Mouse (Mus musculus): ENCODE results near the gene Adcy1. TPM values are rescaled to one million over a fixed set of nuclear protein-coding genes. Genes with fewer than 3 reads are reported as not detected.
A peak's percentile ranks its signal among the peaks of the same experiment; 100 is the strongest.

The Adcy1 gene
- total and polyA plus RNA-seq, 3 experiments: 0.03 to 0.38 TPM; not detected in 1

DNA sequence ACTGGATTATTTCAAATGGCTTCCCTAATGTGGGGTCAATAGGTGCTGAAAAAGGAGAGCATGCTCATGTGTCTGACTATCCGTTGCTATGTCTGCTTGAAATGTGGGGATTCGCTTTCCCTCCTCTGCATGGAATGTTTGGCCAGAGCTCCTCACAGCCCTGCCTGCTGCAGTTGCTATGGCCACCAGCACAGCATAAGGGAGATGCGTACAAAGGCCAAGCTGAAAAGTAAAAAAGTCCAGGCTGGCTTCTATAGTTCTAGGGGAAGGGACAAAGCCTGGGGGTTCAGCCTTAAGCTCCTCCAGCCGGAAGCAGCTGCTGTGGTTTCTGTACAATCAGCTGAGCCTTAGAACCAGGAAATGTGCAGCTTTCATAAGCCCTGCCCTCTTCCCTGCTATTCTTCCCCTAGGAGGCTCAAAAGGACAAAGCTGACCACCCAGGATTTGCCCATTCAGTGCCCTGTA lies 97.4 kb downstream of the Adcy1 start:
- Histone ChIP-seq H3K9ac (ENCODE audit: insufficient read depth, low read depth) (no peak overlapping the region), H3K4me3 (replicated peaks in 1 of 3; ENCODE audit: low read depth in 2 of 3, low read length in 2 of 3, poor library complexity in 1 of 3) (no peak overlapping the region), H3K9me3 (replicated peaks; ENCODE audit: low read length) (no peaks in the 10 kb centered on the region), H3K27ac (ENCODE audit: insufficient read depth, low read depth) (no peak overlapping the region), H3K36me3 (replicated peaks in 1 of 2; ENCODE audit: control insufficient read depth in 1 of 2, insufficient read depth in 1 of 2, low read length in 1 of 2) (no peaks in the 10 kb centered on the region), H3K79me2 (replicated peaks; ENCODE audit: control insufficient read depth, extremely low read depth, insufficient read depth, poor library complexity, severe bottlenecking) (no peaks in the 10 kb centered on the region), H3K27me3 (replicated peaks) (peaks cover 63% of the 10 kb centered on the region), H3K4me1 (ENCODE audit: control insufficient read depth in 1 of 2, insufficient read depth in 2 of 2) (no peaks in the 10 kb centered on the region), H3K4me2 (ENCODE audit: insufficient read depth, low read depth, poor library complexity, severe bottlenecking) (no peak overlapping the region)
- in situ Hi-C loops (cut with MboI; ENCODE audit: low pct_ligation_motif_present, low pct_unique_long_range_greater_than_20kb, low sequenced_read_pairs): loop anchor here (25.0 kb wide), 1 partner anchor 498 kb away; the partner anchor contains the start of gene Ramp3
- TF ChIP-seq KAT2A (IDR thresholded peaks at IDR 0.05; ENCODE audit: insufficient replicate concordance, low read length) (no peak), MAX (IDR thresholded peaks at IDR 0.05; ENCODE audit: low read length) (no peak), EP300 (IDR thresholded peaks at IDR 0.05; ENCODE audit: low read length) (no peak), NRF1 (IDR thresholded peaks at IDR 0.05; ENCODE audit: low read depth, low read length) (no peak), CHD1 (IDR thresholded peaks at IDR 0.05; ENCODE audit: low read depth, low read length) (no peak), BHLHE40 (IDR thresholded peaks at IDR 0.05; ENCODE audit: low read depth, low read length) (no peak), UBTF (IDR thresholded peaks at IDR 0.05; ENCODE audit: low read depth, low read length) (no peak), TCF12 (IDR thresholded peaks at IDR 0.05; ENCODE audit: low read depth, low read length) (no peak), POLR2AphosphoS2 (IDR thresholded peaks at IDR 0.05; ENCODE audit: low read depth, low read length) (no peak), POLR2A (IDR thresholded peaks at IDR 0.05; ENCODE audit: low read depth, low read length) (no peak), ZNF384 (IDR thresholded peaks at IDR 0.05; ENCODE audit: low read depth, low read length) (no peak), TBP (conservative IDR thresholded peaks at IDR 0.05; ENCODE audit: low read depth, low read length) (no peak), NELFE (IDR thresholded peaks at IDR 0.05; ENCODE audit: low read depth, low read length) (no peak), CTCF (conservative IDR thresholded peaks at IDR 0.05 in 1 of 2, IDR thresholded peaks at IDR 0.05 in 1 of 2; ENCODE audit: low read depth in 2 of 2, low read length in 2 of 2) (no peak), GABPA (IDR thresholded peaks at IDR 0.05; ENCODE audit: insufficient replicate concordance, low read depth, low read length) (no peak), E2F4 (IDR thresholded peaks at IDR 0.05; ENCODE audit: insufficient replicate concordance, low read depth, low read length) (no peak), ZMIZ1 (IDR thresholded peaks at IDR 0.05; ENCODE audit: low read depth, low read length) (no peak)
- no peak for DNase-seq (ENCODE audit: extremely low read depth)
- dilution Hi-C loops (cut with MboI; ENCODE audit: extremely low pct_ligation_motif_present, extremely low pct_unique_long_range_greater_than_20kb, low sequenced_read_pairs): no loop called here

DNA sequence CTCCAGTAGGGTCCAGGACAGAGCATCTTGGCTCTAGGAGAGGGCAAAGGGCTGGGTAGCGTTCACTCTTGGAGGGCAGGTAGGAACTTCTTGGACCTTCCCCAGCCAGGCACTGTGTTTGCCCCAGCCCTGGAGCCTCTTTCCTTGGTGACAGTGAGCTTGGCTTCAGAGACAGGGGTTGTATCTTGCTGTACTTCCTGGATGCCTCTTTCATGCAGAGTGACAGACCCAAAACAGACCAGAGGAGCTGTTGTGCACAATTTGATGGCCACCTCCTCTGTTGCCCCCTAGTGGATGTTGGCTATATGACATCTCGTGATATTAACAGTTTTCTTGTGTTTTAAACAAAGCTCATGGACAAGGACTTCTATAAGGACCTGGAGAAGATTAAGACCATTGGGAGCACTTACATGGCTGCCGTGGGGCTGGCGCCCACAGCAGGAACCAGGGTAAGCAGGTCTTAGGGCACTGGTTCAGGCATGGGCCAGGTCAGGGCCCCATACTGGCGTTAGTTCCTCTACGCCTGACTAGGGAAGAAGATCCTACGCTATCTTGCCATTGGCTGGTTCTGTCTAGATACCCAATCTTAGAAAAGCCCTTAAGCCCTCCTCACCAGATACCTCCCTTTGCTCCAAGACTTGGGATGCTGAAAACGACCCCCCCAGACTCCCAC lies 98.3 kb downstream of the Adcy1 start:
- DNase-seq (ENCODE audit: extremely low read depth): peak; percentile 32
- Histone ChIP-seq H3K4me3 (replicated peaks in 1 of 3; ENCODE audit: low read depth in 2 of 3, low read length in 2 of 3, poor library complexity in 1 of 3) (no peak overlapping the region), H3K4me2 (ENCODE audit: insufficient read depth, low read depth, poor library complexity, severe bottlenecking) (no peak overlapping the region), H3K36me3 (replicated peaks in 1 of 2; ENCODE audit: control insufficient read depth in 1 of 2, insufficient read depth in 1 of 2, low read length in 1 of 2) (no peaks in the 10 kb centered on the region), H3K9ac (ENCODE audit: insufficient read depth, low read depth) (no peak overlapping the region), H3K27ac (ENCODE audit: insufficient read depth, low read depth) (no peak overlapping the region), H3K27me3 (replicated peaks) (peaks cover 55% of the 10 kb centered on the region), H3K79me2 (replicated peaks; ENCODE audit: control insufficient read depth, extremely low read depth, insufficient read depth, poor library complexity, severe bottlenecking) (no peaks in the 10 kb centered on the region), H3K9me3 (replicated peaks; ENCODE audit: low read length) (no peaks in the 10 kb centered on the region), H3K4me1 (ENCODE audit: control insufficient read depth in 1 of 2, insufficient read depth in 2 of 2) (no peaks in the 10 kb centered on the region)
- in situ Hi-C loops (cut with MboI; ENCODE audit: low pct_ligation_motif_present, low pct_unique_long_range_greater_than_20kb, low sequenced_read_pairs): loop anchor here (25.0 kb wide), 1 partner anchor 499 kb away; the partner anchor contains the start of gene Ramp3
- TF ChIP-seq CTCF (conservative IDR thresholded peaks at IDR 0.05 in 1 of 2, IDR thresholded peaks at IDR 0.05 in 1 of 2; ENCODE audit: low read depth in 2 of 2, low read length in 2 of 2) (peak; percentile 71 to 82), SIN3A (IDR thresholded peaks at IDR 0.05; ENCODE audit: low read length) (no peak), MAZ (IDR thresholded peaks at IDR 0.05; ENCODE audit: low read depth, low read length) (no peak), SMC3 (IDR thresholded peaks at IDR 0.05; ENCODE audit: low read depth, low read length) (peak; percentile 53), USF2 (conservative IDR thresholded peaks at IDR 0.05; ENCODE audit: low read depth, low read length) (no peak), POLR2AphosphoS2 (IDR thresholded peaks at IDR 0.05; ENCODE audit: low read depth, low read length) (no peak), ELF1 (IDR thresholded peaks at IDR 0.05; ENCODE audit: low read depth, low read length) (no peak), POLR2A (IDR thresholded peaks at IDR 0.05; ENCODE audit: low read depth, low read length) (no peak), NRF1 (IDR thresholded peaks at IDR 0.05; ENCODE audit: low read depth, low read length) (no peak), ETS1 (conservative IDR thresholded peaks at IDR 0.05; ENCODE audit: low read depth, low read length) (no peak), TCF12 (IDR thresholded peaks at IDR 0.05; ENCODE audit: low read depth, low read length) (no peak), ZKSCAN1 (IDR thresholded peaks at IDR 0.05; ENCODE audit: borderline replicate concordance, low read depth, low read length) (no peak), MAFK (IDR thresholded peaks at IDR 0.05; ENCODE audit: insufficient replicate concordance, low read length) (no peak), CHD2 (IDR thresholded peaks at IDR 0.05; ENCODE audit: low read length) (no peak), RAD21 (IDR thresholded peaks at IDR 0.05; ENCODE audit: low read depth, low read length) (peak; percentile 51), USF1 (IDR thresholded peaks at IDR 0.05; ENCODE audit: low read depth, low read length) (no peak), E2F4 (IDR thresholded peaks at IDR 0.05; ENCODE audit: insufficient replicate concordance, low read depth, low read length) (no peak), RCOR1 (conservative IDR thresholded peaks at IDR 0.05; ENCODE audit: low read depth, low read length) (no peak), MAX (IDR thresholded peaks at IDR 0.05; ENCODE audit: low read length) (no peak)
- dilution Hi-C loops (cut with MboI; ENCODE audit: extremely low pct_ligation_motif_present, extremely low pct_unique_long_range_greater_than_20kb, low sequenced_read_pairs): no loop called here
